Mouse (Mus musculus) cerebellum, postnatal 4 days (tissue): Measurements from ENCODE around the gene Mettl24.
"Not testable (repeated sequence)": the region's sequence is repeated elsewhere in the genome, so short reads cannot be mapped to it uniquely, and the experiment has no call there.

Experiments
- DNase-seq, 2 experiments: peaks; one replicate each; pipeline ENCODE4 v3.0.0; 2022; ENCODE audit warnings: low spot score in 2 of 2, mixed read lengths in 1 of 2

The Mettl24 gene

GRCm38 (mm10) chr10:40806221-40806620, 123.1 kb downstream of the Mettl24 start:
- no peak for DNase-seq

DNA sequence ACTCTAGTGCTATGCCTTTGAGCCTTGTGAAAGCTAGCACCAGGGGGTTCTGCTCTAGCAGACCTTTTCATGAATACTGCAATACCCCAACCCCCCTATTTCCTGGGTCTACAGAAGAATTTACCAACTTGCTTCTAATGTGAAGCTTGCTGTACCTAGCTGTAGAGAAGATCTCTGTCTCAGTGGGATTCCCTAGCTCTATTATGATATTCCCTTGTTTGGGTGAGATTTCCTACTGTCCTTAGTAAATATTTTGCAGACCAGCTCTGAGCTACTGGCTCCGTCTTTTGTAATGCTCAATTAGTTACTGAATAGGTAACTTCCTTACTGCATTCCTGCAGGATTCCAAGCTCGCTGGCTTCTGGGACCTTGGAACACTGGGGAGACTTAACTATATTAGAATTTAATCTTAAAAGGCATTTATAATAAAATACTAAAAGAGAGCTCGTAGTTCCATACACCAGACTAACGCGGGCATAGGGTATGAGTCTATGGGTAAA, 126.4 kb downstream of the Mettl24 start:
- not testable (repeated sequence) for DNase-seq

DNA sequence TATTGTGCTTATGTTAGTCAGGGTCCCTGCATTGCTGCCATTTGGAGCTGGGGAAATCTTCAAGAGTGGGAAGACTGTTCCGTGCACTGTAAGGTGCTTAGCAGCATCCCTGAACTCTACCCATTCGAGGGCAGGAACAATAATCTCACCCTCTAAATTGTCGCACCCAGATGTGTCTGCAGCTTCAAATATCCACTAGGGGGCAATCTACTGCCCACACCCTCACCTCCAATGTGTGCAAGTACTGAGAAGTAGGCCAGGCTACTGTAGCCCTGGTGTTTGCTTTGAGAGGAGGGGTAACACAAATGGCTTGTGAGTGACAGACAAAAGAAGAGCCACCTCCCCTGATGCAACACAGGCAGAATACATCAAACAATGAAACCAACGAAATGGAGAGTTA, 130.5 kb downstream of the Mettl24 start:
- no peak for DNase-seq

- no peak for DNase-seq
These were observed 133.4 kb downstream of the Mettl24 start for GRCm38 (mm10) chr10:40816471-40816870.

DNA sequence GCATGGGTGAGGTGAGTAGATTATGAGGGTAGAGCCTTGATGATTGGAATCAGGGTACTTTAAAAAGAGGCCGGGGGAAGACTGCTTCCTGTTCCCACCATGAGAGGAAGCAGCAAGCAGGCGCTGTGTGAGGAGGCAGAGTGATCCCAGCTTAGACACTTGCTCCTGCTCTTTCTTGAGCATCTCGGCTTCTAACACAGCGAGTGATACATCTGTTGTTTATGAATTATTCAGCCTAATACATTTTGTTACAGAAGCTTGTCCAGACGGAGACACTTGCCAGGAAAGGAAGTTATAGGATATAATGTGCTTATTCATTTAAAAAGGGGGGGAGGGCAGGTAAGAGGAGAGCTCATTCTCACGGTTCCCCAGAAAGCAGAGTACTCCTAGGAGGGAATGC, 142.9 kb downstream of the Mettl24 start:
- no peak for DNase-seq

DNA sequence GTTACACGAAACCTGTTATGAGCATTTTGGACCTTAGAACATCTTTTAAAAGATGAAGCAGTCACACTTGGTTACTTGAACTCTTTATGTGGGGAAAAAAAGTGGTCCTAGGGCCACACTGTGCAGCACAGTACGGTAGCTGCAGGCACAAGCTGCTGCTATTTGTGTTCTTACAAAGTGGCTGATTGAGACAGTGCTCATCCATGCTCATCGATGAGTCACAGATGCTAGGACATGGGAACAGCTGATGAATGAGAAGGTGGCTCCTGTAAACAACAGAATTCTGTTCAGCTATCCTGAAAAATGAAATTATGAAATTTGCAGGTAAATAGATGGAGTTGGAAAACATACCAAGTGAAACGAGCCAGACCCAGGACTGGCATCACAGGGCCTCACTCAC, 144.6 kb downstream of the Mettl24 start:
- DNase-seq = no peak

DNA sequence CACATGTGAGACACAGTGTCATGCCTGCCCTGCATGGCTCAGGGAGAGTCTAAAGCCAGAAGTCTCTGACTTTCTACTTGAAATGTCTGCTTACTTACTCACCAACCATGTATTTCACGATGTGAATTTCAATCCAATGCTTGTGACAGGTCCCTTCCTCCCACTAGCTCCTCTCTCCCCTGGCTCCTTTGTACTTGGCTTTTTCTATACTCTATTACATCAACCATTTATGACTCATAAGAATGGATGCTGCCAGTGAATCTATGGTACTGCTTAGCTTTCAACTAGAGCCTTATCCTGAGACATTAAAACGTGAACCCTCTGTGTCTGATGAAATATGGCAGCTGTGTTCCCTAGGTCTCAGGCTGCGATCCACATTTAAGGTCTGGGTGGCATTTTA, 147.2 kb downstream of the Mettl24 start:
- DNase-seq = no peak

- no peak for DNase-seq
These were observed 148.2 kb downstream of the Mettl24 start for GRCm38 (mm10) chr10:40831267-40831666.

DNA sequence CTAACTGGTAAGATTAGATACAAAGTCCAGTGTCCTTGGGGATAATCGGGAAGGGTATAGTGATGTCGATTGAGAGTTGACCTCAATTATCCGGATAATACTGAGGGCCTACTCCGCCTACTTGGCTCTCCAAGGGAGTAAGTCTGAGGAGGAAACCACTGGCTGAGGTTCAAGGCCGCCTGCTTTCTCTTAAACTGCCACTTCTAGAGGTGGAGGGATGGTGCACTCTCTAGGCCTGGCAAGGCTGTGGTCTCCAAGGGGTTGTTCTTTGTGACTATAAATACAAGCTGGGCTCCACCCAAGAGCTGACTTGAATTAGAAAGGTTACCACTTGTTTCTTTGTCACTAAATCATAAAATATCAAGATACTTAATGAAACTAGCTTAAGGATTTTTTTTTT, 157.0 kb downstream of the Mettl24 start:
- DNase-seq = no peak

DNA sequence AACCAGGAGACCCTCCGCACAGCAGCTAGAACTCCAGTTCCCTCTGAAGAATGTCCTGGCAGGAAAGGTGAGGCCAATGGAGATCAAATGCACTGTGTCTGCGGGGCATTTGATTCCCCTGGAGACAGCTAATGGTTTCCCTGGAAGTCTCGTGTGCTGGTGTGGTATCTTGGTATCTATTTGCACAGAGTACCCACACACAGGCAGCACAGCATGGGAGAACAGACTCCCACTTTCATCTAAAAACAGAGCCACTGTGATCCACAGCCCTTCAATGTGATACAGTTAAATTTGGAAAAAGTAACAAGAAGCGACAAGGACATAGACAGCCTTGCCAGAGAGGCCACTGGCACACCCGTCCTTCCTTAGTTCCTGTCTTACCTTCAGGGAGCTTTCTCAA, 160.8 kb downstream of the Mettl24 start:
- no peak for DNase-seq

DNA sequence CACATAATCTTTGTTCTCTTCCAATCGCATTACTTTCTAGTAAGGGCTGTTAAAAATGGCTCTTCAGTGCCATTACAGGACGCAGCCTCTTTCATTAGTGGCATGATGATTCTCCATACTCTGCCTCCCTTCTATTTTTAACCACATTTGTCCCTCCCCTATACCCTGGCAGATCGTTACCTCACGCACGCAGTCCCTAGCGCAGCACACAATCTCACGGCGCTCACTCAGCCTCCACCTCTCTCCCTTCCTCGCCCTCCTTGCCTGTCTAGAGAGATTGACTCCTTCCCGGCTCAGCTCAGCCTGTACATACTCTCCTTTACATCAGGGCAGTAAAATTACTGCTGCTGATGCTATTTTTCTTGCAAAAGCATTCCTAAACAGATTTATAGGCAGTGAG, 161.5 kb downstream of the Mettl24 start:
- no peak for DNase-seq

DNA sequence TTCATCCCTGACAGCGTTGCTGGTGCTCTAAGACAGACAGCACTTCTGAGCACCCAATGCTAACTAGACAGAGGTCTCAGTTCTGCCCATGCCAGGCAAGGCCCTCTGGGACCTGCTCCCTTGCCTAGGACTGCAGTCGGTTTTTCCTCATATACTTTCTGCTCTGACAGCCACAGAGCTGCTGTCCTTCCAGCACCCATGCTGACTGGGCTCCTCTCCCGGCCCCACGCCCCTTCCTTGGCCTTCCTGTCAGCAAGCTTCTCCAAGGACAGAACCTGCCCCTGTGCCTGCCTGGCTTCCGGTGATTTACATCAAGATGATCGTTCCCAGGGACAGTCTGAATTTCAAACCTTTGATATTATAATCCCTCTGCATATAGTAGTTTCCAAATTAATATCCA, 162.5 kb downstream of the Mettl24 start:
- no peak for DNase-seq

DNA sequence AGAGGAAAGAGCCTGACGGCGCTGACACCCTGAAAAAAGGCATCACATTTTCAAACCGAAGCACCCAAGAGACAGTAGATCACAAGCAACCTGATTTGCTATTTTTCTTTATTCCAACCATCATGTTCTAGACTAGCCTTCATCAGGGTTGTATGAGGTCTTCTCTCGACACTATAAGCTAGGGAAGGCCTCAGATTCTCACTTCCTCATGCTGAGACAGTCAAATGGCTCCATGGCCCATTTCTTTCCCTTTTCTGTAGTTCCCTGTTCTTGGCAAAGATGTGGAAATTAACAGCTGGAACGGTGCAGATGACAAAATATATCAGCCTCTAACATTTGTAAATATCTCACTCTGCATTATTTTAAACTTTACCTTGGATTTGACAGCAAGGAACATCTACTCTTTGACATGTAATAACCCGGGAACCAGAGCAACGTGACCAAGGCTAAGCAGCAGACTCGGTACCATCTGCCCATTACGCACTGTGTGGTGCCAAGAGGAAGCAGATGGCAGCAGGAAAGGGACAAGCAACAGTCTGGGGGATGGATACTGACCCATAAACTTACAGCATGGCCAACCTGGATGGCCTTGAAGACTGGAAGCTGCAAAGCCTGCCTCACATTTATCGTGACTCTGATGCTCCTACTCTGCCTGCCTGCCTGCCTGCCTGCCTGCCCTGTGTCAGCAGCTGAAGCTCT, 164.2 kb downstream of the Mettl24 start:
- peak in 1 of 2 experiments; percentile 20 for DNase-seq

- DNase-seq = no peak
These were observed 167.6 kb downstream of the Mettl24 start for GRCm38 (mm10) chr10:40850644-40851043.

DNA sequence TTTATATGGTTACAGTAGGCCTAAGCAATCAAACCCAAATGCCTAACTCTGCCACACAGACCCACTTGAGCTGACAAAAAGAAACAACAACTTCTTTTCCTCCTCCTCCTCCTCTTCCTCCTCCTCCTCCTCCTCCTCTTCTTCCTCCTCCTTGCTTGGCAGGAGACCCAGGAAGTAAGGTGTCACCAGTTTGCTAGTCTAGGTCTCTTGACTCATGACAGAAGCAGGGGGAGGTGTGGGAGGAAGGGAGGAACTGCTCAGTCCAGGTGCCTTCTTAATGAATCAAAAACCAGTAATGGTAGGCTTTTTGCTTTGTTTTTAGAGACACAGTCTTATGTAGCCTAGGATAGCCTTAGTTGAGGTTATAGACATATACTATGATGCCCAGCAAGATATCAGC, 168.1 kb downstream of the Mettl24 start:
- DNase-seq = no peak

- no peak for DNase-seq
These were observed 172.5 kb downstream of the Mettl24 start for GRCm38 (mm10) chr10:40855616-40856015.

DNA sequence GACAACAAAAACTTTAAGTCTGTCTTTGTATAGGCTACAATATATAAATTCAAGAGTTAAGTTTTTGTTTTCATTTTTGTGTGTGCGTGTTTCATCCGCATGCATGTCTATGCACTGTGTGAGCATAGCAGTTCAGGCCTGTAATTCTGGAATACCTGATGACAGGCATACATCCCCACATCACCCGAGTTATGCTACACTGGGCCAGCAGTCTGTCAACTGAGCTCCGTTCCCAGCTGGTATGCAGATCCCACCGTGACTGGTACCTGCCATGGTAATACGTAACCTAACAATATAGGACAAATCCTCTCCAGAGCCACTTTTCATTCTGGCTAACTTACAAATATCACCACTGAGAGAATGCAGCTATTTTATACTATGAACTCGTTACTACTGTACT, 173.6 kb downstream of the Mettl24 start:
- DNase-seq = no peak

- peak in 1 of 2 experiments; percentile 58 for DNase-seq
These were observed 174.5 kb downstream of the Mettl24 start for GRCm38 (mm10) chr10:40857599-40857998.
